Mouse (Mus musculus): ENCODE measurements at regions not wholly inside any gene's neighbourhood (a gene's known extent, or its start where the extent isn't known, plus 50 kb on each side); places are given as distances from the start of the nearest gene placed in this dataset.

- no peak for TF ChIP-seq CTCF (conservative IDR thresholded peaks at IDR 0.05 in 1 of 2, IDR thresholded peaks at IDR 0.05 in 1 of 2; ENCODE audit: low read depth in 2 of 2, low read length in 2 of 2)
- no peak for TF ChIP-seq MAFK (IDR thresholded peaks at IDR 0.05; ENCODE audit: insufficient replicate concordance, low read length)
- no peak for TF ChIP-seq TCF12 (IDR thresholded peaks at IDR 0.05; ENCODE audit: low read depth, low read length)
- no peak for TF ChIP-seq MEF2A (IDR thresholded peaks at IDR 0.05; ENCODE audit: borderline replicate concordance, low read depth, low read length)
- TF ChIP-seq ZNF384 (IDR thresholded peaks at IDR 0.05; ENCODE audit: low read depth, low read length), result no peak
- TF ChIP-seq SMC3 (IDR thresholded peaks at IDR 0.05; ENCODE audit: low read depth, low read length), result no peak
- TF ChIP-seq POLR2A (IDR thresholded peaks at IDR 0.05; ENCODE audit: low read depth, low read length), result no peak
- TF ChIP-seq ETS1 (conservative IDR thresholded peaks at IDR 0.05; ENCODE audit: low read depth, low read length), result no peak
- TF ChIP-seq MAZ (IDR thresholded peaks at IDR 0.05; ENCODE audit: low read depth, low read length), result no peak
- TF ChIP-seq HCFC1 (IDR thresholded peaks at IDR 0.05; ENCODE audit: low read depth, low read length), result no peak
Observed at GRCm38 (mm10) chr15:68375166-68375565, 1874.5 kb upstream of the Lrrc6 start.

All from CH12.LX (cell line).